Mouse (Mus musculus): ENCODE measurements around the gene Galnt7. TPM values are rescaled to one million over a fixed set of nuclear protein-coding genes. Genes with fewer than 3 reads are reported as not detected.

Gene Galnt7
- polyA plus RNA-seq, 1 experiment from 2014 or later: 25.6 TPM

- H3K4me3 ChIP-seq (ENCODE audit: low read length): no peak overlapping the region
- H3K9me3 ChIP-seq (ENCODE audit: control insufficient read depth, low read length): no peaks in the 10 kb centered on the region
- H3K36me3 ChIP-seq (ENCODE audit: control insufficient read depth, insufficient read depth, low read length): no peaks in the 10 kb centered on the region
- no peak for ATAC-seq (ENCODE audit: low FRiP score, low TSS enrichment)
- WGBS: 80% methylated on average over 3 of the region's 3 CpGs
- no peak overlapping the region for H3K27ac ChIP-seq (ENCODE audit: low read depth, low read length)
- no peaks in the 10 kb centered on the region for H3K27me3 ChIP-seq (ENCODE audit: control insufficient read depth, insufficient read depth, low read length)
- 0 out of 2 replicates have a peak, but pooled peaks cover 6% of the 10 kb centered on the region for H3K4me1 ChIP-seq (ENCODE audit: control insufficient read depth, insufficient read depth, low read length)
- H3K9ac ChIP-seq (ENCODE audit: low read depth, low read length): no peak overlapping the region
- H3K4me2 ChIP-seq (replicated peaks; ENCODE audit: low read depth, low read length): no peak overlapping the region
Measured at GRCm38 (mm10) chr8:57595853-57596252, 57.0 kb downstream of the Galnt7 start.

GRCm38 (mm10) chr8:57594175-57594885, 58.5 kb downstream of the Galnt7 start:
- WGBS: 64% methylated on average over 6 of the region's 6 CpGs
- no peaks in the 10 kb centered on the region for H3K27me3 ChIP-seq (ENCODE audit: control insufficient read depth, insufficient read depth, low read length)

GRCm38 (mm10) chr8:57592604-57593003, 60.2 kb downstream of the Galnt7 start:
- Histone ChIP-seq H3K36me3 (ENCODE audit: control insufficient read depth, insufficient read depth, low read length) (no peaks in the 10 kb centered on the region), H3K4me1 (ENCODE audit: control insufficient read depth, insufficient read depth, low read length) (no peaks in the 10 kb centered on the region)

More at GRCm38 (mm10) chr8:57594175-57594885, 58.5 kb downstream of the Galnt7 start:
- no peak overlapping the region for H3K27ac ChIP-seq (ENCODE audit: low read depth, low read length)
- no peaks in the 10 kb centered on the region for H3K4me1 ChIP-seq (ENCODE audit: control insufficient read depth, insufficient read depth, low read length)
- H3K9ac ChIP-seq (ENCODE audit: low read depth, low read length): no peak overlapping the region
- no peak for ATAC-seq (ENCODE audit: low FRiP score, low TSS enrichment)
- no peak overlapping the region for H3K4me2 ChIP-seq (replicated peaks; ENCODE audit: low read depth, low read length)
- H3K36me3 ChIP-seq (ENCODE audit: control insufficient read depth, insufficient read depth, low read length): no peaks in the 10 kb centered on the region
- H3K9me3 ChIP-seq (ENCODE audit: control insufficient read depth, low read length): no peaks in the 10 kb centered on the region
- H3K4me3 ChIP-seq (ENCODE audit: low read length): no peak overlapping the region

GRCm38 (mm10) chr8:57591681-57592080, 61.2 kb downstream of the Galnt7 start:
- no peak overlapping the region for H3K4me3 ChIP-seq (ENCODE audit: low read length)
- H3K4me1 ChIP-seq (ENCODE audit: control insufficient read depth, insufficient read depth, low read length): no peaks in the 10 kb centered on the region
- no peaks in the 10 kb centered on the region for H3K9me3 ChIP-seq (ENCODE audit: control insufficient read depth, low read length)
- H3K36me3 ChIP-seq (ENCODE audit: control insufficient read depth, insufficient read depth, low read length): no peaks in the 10 kb centered on the region
- H3K4me2 ChIP-seq (replicated peaks; ENCODE audit: low read depth, low read length): no peak overlapping the region
- 97% methylated on average over 4 of the region's 4 CpGs for WGBS
- ATAC-seq (ENCODE audit: low FRiP score, low TSS enrichment): no peak
- no peak overlapping the region for H3K27ac ChIP-seq (ENCODE audit: low read depth, low read length)
- no peaks in the 10 kb centered on the region for H3K27me3 ChIP-seq (ENCODE audit: control insufficient read depth, insufficient read depth, low read length)
- H3K9ac ChIP-seq (ENCODE audit: low read depth, low read length): no peak overlapping the region

More at GRCm38 (mm10) chr8:57592604-57593003, 60.2 kb downstream of the Galnt7 start:
- Histone ChIP-seq H3K9me3 (ENCODE audit: control insufficient read depth, low read length) (no peaks in the 10 kb centered on the region), H3K27me3 (ENCODE audit: control insufficient read depth, insufficient read depth, low read length) (no peaks in the 10 kb centered on the region), H3K4me3 (ENCODE audit: low read length) (no peak overlapping the region), H3K4me2 (replicated peaks; ENCODE audit: low read depth, low read length) (no peak overlapping the region), H3K9ac (ENCODE audit: low read depth, low read length) (no peak overlapping the region), H3K27ac (ENCODE audit: low read depth, low read length) (no peak overlapping the region)
- 63% methylated on average over 7 of the region's 7 CpGs for WGBS
- ATAC-seq (ENCODE audit: low FRiP score, low TSS enrichment): no peak

DNA sequence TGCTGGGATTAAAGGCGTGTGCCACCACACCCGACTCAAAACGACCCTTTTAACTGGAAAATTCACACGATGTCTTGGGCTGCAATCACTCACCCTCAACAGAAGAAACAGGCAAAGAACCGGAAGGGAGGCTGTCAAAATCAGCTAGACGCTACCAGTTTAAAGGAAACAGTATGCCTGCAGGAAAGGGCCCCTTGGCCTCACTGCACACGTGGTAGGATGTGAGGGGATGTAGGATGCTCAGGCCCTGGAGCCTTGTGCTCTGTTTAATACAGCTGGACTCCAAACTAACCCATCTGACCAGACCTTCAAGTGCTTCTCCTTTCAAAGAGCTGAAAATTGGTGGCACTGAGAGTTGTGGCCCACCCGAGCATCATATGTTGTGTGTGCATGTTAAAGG, 62.8 kb downstream of the Galnt7 start:
- H3K4me2 ChIP-seq (replicated peaks; ENCODE audit: low read depth, low read length): no peak overlapping the region
- ATAC-seq (ENCODE audit: low FRiP score, low TSS enrichment): no peak
- 73% methylated on average over 8 of the region's 8 CpGs for WGBS
- no peak overlapping the region for H3K9ac ChIP-seq (ENCODE audit: low read depth, low read length)
- H3K36me3 ChIP-seq (ENCODE audit: control insufficient read depth, insufficient read depth, low read length): no peaks in the 10 kb centered on the region
- H3K4me3 ChIP-seq (ENCODE audit: low read length): no peak overlapping the region
- H3K27ac ChIP-seq (ENCODE audit: low read depth, low read length): no peak overlapping the region
- H3K4me1 ChIP-seq (ENCODE audit: control insufficient read depth, insufficient read depth, low read length): no peaks in the 10 kb centered on the region
- H3K9me3 ChIP-seq (ENCODE audit: control insufficient read depth, low read length): no peaks in the 10 kb centered on the region
- no peaks in the 10 kb centered on the region for H3K27me3 ChIP-seq (ENCODE audit: control insufficient read depth, insufficient read depth, low read length)

GRCm38 (mm10) chr8:57589176-57589575, 63.7 kb downstream of the Galnt7 start:
- WGBS: 80% methylated on average over 9 of the region's 9 CpGs
- no peak for ATAC-seq (ENCODE audit: low FRiP score, low TSS enrichment)
- no peak overlapping the region for H3K9ac ChIP-seq (ENCODE audit: low read depth, low read length)

GRCm38 (mm10) chr8:57588604-57589003, 64.2 kb downstream of the Galnt7 start:
- 100% methylated on average over 1 of the region's 1 CpGs for WGBS
- no peak for ATAC-seq (ENCODE audit: low FRiP score, low TSS enrichment)
- no peak overlapping the region for H3K4me3 ChIP-seq (ENCODE audit: low read length)
- no peaks in the 10 kb centered on the region; the same call in 1 of the 2 replicates for H3K36me3 ChIP-seq (ENCODE audit: control insufficient read depth, insufficient read depth, low read length)
- H3K9ac ChIP-seq (ENCODE audit: low read depth, low read length): no peak overlapping the region
- no peaks in the 10 kb centered on the region for H3K4me1 ChIP-seq (ENCODE audit: control insufficient read depth, insufficient read depth, low read length)
- H3K27ac ChIP-seq (ENCODE audit: low read depth, low read length): no peak overlapping the region
- no peaks in the 10 kb centered on the region for H3K27me3 ChIP-seq (ENCODE audit: control insufficient read depth, insufficient read depth, low read length)
- no peak overlapping the region for H3K4me2 ChIP-seq (replicated peaks; ENCODE audit: low read depth, low read length)
- H3K9me3 ChIP-seq (ENCODE audit: control insufficient read depth, low read length): no peaks in the 10 kb centered on the region

More at GRCm38 (mm10) chr8:57589176-57589575, 63.7 kb downstream of the Galnt7 start:
- H3K9me3 ChIP-seq (ENCODE audit: control insufficient read depth, low read length): no peaks in the 10 kb centered on the region
- no peak overlapping the region for H3K4me3 ChIP-seq (ENCODE audit: low read length)
- H3K4me1 ChIP-seq (ENCODE audit: control insufficient read depth, insufficient read depth, low read length): no peaks in the 10 kb centered on the region
- H3K36me3 ChIP-seq (ENCODE audit: control insufficient read depth, insufficient read depth, low read length): no peaks in the 10 kb centered on the region
- H3K27ac ChIP-seq (ENCODE audit: low read depth, low read length): no peak overlapping the region
- no peak overlapping the region for H3K4me2 ChIP-seq (replicated peaks; ENCODE audit: low read depth, low read length)
- no peaks in the 10 kb centered on the region for H3K27me3 ChIP-seq (ENCODE audit: control insufficient read depth, insufficient read depth, low read length)

DNA sequence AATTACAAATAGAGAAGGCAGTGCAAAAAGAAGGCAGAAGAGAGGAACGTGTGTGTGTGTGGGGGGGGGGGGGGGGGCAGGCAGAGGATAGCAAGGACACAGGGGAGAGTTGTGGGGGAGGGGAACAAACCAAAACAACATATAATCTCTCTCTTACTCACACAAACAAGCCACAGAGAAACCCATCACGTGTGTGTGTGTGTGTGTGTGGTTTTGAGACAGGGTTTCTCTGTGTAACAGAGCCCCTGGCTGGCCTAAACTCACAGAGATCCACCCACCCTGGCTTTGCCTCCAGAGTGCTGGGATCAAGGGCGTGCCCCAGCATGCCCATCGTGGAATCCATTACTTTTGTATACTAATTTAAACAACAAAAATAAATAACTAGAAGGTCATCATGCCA, 66.2 kb downstream of the Galnt7 start:
- no peaks in the 10 kb centered on the region for H3K9me3 ChIP-seq (ENCODE audit: control insufficient read depth, low read length)
- H3K4me1 ChIP-seq (ENCODE audit: control insufficient read depth, insufficient read depth, low read length): no peaks in the 10 kb centered on the region
- H3K27me3 ChIP-seq (ENCODE audit: control insufficient read depth, insufficient read depth, low read length): no peaks in the 10 kb centered on the region
- WGBS: 73% methylated on average over 3 of the region's 4 CpGs
- H3K4me3 ChIP-seq (ENCODE audit: low read length): no peak overlapping the region
- H3K36me3 ChIP-seq (ENCODE audit: control insufficient read depth, insufficient read depth, low read length): no peaks in the 10 kb centered on the region; the same call in 1 of the 2 replicates
- H3K4me2 ChIP-seq (replicated peaks; ENCODE audit: low read depth, low read length): no peak overlapping the region
- no peak for ATAC-seq (ENCODE audit: low FRiP score, low TSS enrichment)
- H3K27ac ChIP-seq (ENCODE audit: low read depth, low read length): no peak overlapping the region
- no peak overlapping the region for H3K9ac ChIP-seq (ENCODE audit: low read depth, low read length)

DNA sequence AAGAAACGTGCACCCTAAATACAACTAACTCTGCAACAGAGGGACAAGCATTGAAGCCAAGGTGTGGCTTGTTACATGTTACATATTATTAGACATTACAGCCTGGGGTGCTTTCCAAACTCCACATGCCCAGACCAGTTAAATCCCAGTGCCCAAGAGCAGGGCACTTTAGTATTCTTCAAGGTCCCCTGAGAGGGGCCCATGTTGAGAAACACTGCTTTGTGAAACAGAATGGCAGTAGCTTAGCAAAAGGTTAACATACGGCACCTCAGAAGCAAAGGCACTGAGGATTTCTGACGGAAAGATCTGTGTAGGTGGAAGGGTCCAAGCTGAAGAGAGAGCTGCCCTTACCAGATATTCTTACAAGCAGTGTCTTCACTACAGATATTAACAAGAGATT, 67.0 kb downstream of the Galnt7 start:
- no peak for ATAC-seq (ENCODE audit: low FRiP score, low TSS enrichment)
- Histone ChIP-seq H3K4me1 (ENCODE audit: control insufficient read depth, insufficient read depth, low read length) (no peaks in the 10 kb centered on the region), H3K9me3 (ENCODE audit: control insufficient read depth, low read length) (no peaks in the 10 kb centered on the region), H3K4me3 (ENCODE audit: low read length) (no peak overlapping the region), H3K4me2 (replicated peaks; ENCODE audit: low read depth, low read length) (no peak overlapping the region), H3K9ac (ENCODE audit: low read depth, low read length) (no peak overlapping the region), H3K36me3 (ENCODE audit: control insufficient read depth, insufficient read depth, low read length) (no peaks in the 10 kb centered on the region; the same call in 1 of the 2 replicates), H3K27me3 (ENCODE audit: control insufficient read depth, insufficient read depth, low read length) (no peaks in the 10 kb centered on the region), H3K27ac (ENCODE audit: low read depth, low read length) (no peak overlapping the region)
- WGBS: 72% methylated on average over 3 of the region's 3 CpGs
